Mouse (Mus musculus) midbrain, embryonic 16.5 days (tissue): ENCODE measurements around the gene Setd4. TPM values are rescaled to one million over a fixed set of nuclear protein-coding genes. Genes with fewer than 3 reads are reported as not detected.

Experiments
- ATAC-seq: fragments of 200-750 bp; cut with Nextera tagmentation; 2 replicates; pipeline ENCODE4 v1.8.0; 2017; ENCODE audit warnings: moderate TSS enrichment
- H3K27ac ChIP-seq: fragments of 300-500 bp; sonication (generic); 2 replicates; pipeline ENCODE4 v1.5.1; 2014; ENCODE audit warnings: mild to moderate bottlenecking, low read length, mixed read lengths
- H3K27me3 ChIP-seq: fragments of 300-500 bp; sonication (generic); 2 replicates; pipeline ENCODE4 v1.6.1; 2014; ENCODE audit warnings: low read depth, low read length, mixed read lengths; ENCODE audit not compliant: control insufficient read depth, insufficient read depth
- H3K36me3 ChIP-seq: fragments of 300-500 bp; sonication (generic); 2 replicates; pipeline ENCODE4 v1.6.1; 2014; ENCODE audit warnings: mild to moderate bottlenecking, low read length, moderate library complexity, mixed read lengths; ENCODE audit not compliant: control insufficient read depth, insufficient read depth
- H3K4me1 ChIP-seq: fragments of 300-500 bp; sonication (generic); 2 replicates; pipeline ENCODE4 v1.6.1; 2014; ENCODE audit warnings: mild to moderate bottlenecking, low read length, mixed read lengths; ENCODE audit not compliant: control insufficient read depth, insufficient read depth
- H3K4me2 ChIP-seq: fragments of 300-500 bp; sonication (generic); 2 replicates; pipeline ENCODE4 v1.6.1; 2014; ENCODE audit warnings: mild to moderate bottlenecking, low read length, mixed read lengths
- H3K4me3 ChIP-seq: fragments of 300-500 bp; sonication (generic); 2 replicates; pipeline ENCODE4 v1.5.1; 2014; ENCODE audit warnings: low read depth, mild to moderate bottlenecking, low read length, moderate library complexity, mixed read lengths
- H3K9ac ChIP-seq: fragments of 300-500 bp; sonication (generic); 2 replicates; pipeline ENCODE4 v1.6.1; 2014; ENCODE audit warnings: low read depth, low read length, mixed read lengths
- H3K9me3 ChIP-seq: fragments of 300-500 bp; sonication (generic); replicated peaks from 2 replicates; pipeline ENCODE4 v1.6.1; 2014; ENCODE audit warnings: mild to moderate bottlenecking, low read length, mixed read lengths; ENCODE audit not compliant: control insufficient read depth, poor library complexity, severe bottlenecking
- WGBS: fragments of 180-500 bp; shearing (Covaris S2); extraction: QIAGEN DNeasy Blood & Tissue Kit; methylation state at CpG from one replicate; pipeline ENCODE4 v1.1.7; 2014; 5-methylcytosine and 5-hydroxymethylcytosine counted together
- polyA plus RNA-seq: library from polyadenylated mRNA; unstranded; fragments of >200 nt; fragmentation: Nextera tagmentation; extraction: Ambion mirVana; gene quantifications from 2 replicates; pipeline ENCODE4 v1.2.1, GENCODE M21; 2015

The Setd4 gene
- polyA plus RNA-seq, 1 experiment from 2014 or later: 22.4 TPM

GRCm38 (mm10) chr16:93543704-93544103, 60.2 kb downstream of the Setd4 start:
- Histone ChIP-seq H3K27ac (no peak overlapping the region), H3K4me1 (no peaks in the 10 kb centered on the region), H3K36me3 (no peaks in the 10 kb centered on the region), H3K9ac (no peak overlapping the region), H3K27me3 (no peaks in the 10 kb centered on the region), H3K9me3 (no peaks in the 10 kb centered on the region), H3K4me2 (peak overlapping the region; percentile 29; the same call in 1 of the 2 replicates), H3K4me3 (no peak overlapping the region)
- 4% methylated on average over 8 of the region's 8 CpGs for WGBS
- ATAC-seq: peak; percentile 58

- Histone ChIP-seq H3K36me3 (no peaks in the 10 kb centered on the region), H3K4me1 (no peaks in the 10 kb centered on the region), H3K4me3 (no peak overlapping the region), H3K9ac (no peak overlapping the region), H3K4me2 (no peak overlapping the region), H3K27ac (no peak overlapping the region), H3K27me3 (no peaks in the 10 kb centered on the region), H3K9me3 (no peaks in the 10 kb centered on the region)
- 77% methylated on average over 3 of the region's 3 CpGs for WGBS
- no peak for ATAC-seq
Observed at GRCm38 (mm10) chr16:93539891-93540290, 64.0 kb downstream of the Setd4 start.

GRCm38 (mm10) chr16:93535151-93535853, 68.6 kb downstream of the Setd4 start:
- H3K9ac ChIP-seq: no peak overlapping the region
- no peak overlapping the region for H3K27ac ChIP-seq
- no peaks in the 10 kb centered on the region for H3K36me3 ChIP-seq
- no peak overlapping the region for H3K4me3 ChIP-seq
- 86% methylated on average over 6 of the region's 6 CpGs for WGBS
- no peaks in the 10 kb centered on the region for H3K4me1 ChIP-seq
- no peak overlapping the region for H3K4me2 ChIP-seq
- H3K27me3 ChIP-seq: no peaks in the 10 kb centered on the region
- H3K9me3 ChIP-seq: no peaks in the 10 kb centered on the region
- no peak for ATAC-seq

Other genes with a start within 250 kb of the Setd4 start
- gene Cbr1, start 1.8 kb upstream of the Setd4 start, polyA plus RNA-seq: 146 and 150 TPM in 2 replicates
- not detected in 2 replicates for gene Gm5678, start 24.0 kb upstream of the Setd4 start, polyA plus RNA-seq
- 1.1 and 3.0 TPM in 2 replicates for gene Cbr3, start 79.2 kb upstream of the Setd4 start, polyA plus RNA-seq
- 41.0 and 42.0 TPM in 2 replicates for gene Dop1b, start 107.8 kb upstream of the Setd4 start, polyA plus RNA-seq
- gene Morc3, start 228.1 kb upstream of the Setd4 start, polyA plus RNA-seq: 32.7 and 37.7 TPM in 2 replicates